Mouse (Mus musculus): Measurements from ENCODE around the gene Tcn2.

DNA sequence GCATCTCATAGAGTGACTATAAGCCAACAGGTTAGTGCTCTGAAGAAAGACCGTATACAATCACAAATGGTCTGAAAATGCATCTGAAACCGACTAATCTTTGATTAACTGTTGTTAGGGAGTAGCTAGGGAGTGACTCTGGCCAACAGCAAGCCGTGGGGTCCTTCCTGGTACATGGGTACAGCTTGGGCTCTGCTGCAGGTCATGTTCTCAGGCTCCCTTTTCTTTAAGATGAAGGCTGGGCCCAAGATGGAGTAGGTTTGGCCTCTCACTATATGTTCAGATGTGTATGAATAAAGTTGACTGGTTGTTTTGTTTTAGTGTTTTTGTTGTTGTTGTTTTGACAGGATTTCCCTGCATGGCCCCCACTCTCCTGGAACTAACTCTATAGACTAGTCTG lies 29.8 kb upstream of the Tcn2 start:
- TF ChIP-seq POLR2A (IDR thresholded peaks at IDR 0.05; ENCODE audit: extremely low read depth, insufficient read depth, low read length) (no peak), CTCF (IDR thresholded peaks at IDR 0.05; ENCODE audit: extremely low read depth, insufficient read depth, low read length) (no peak)
